Mouse (Mus musculus) kidney, postnatal 4 days (tissue): ENCODE results near the gene Csnk1d.

ENCODE experiments used
- DNase-seq, 2 experiments: peaks; one replicate each; pipeline ENCODE4 v3.0.0; 2021; ENCODE audit warnings: mixed read lengths in 2 of 2

The Csnk1d gene

GRCm38 (mm10) chr11:120984448-120985330 lies 6.4 kb downstream of the Csnk1d start:
- DNase-seq = no peak

GRCm38 (mm10) chr11:120982459-120982858 lies 8.7 kb downstream of the Csnk1d start:
- no peak for DNase-seq

GRCm38 (mm10) chr11:120981661-120982060 lies 9.5 kb downstream of the Csnk1d start:
- no peak for DNase-seq

- peak in 1 of 2 experiments; percentile 49 for DNase-seq
These were observed 10.6 kb downstream of the Csnk1d start for GRCm38 (mm10) chr11:120980427-120981035.

GRCm38 (mm10) chr11:120979711-120980426 lies 11.3 kb downstream of the Csnk1d start:
- DNase-seq = no peak

- no peak for DNase-seq
These were observed 17.8 kb downstream of the Csnk1d start for GRCm38 (mm10) chr11:120973318-120973717.

GRCm38 (mm10) chr11:120971237-120971636 lies 19.9 kb downstream of the Csnk1d start:
- DNase-seq = no peak

- no peak for DNase-seq
These were observed 21.4 kb downstream of the Csnk1d start for GRCm38 (mm10) chr11:120969742-120970141.

GRCm38 (mm10) chr11:120965587-120965986 lies 25.5 kb downstream of the Csnk1d start:
- DNase-seq = no peak

- peak in 1 of 2 experiments; percentile 35 for DNase-seq
These were observed 26.7 kb downstream of the Csnk1d start for GRCm38 (mm10) chr11:120964195-120965157.

- no peak for DNase-seq
These were observed 28.2 kb downstream of the Csnk1d start for GRCm38 (mm10) chr11:120962909-120963308.

GRCm38 (mm10) chr11:120962050-120962771 lies 28.9 kb downstream of the Csnk1d start:
- no peak for DNase-seq

- DNase-seq = no peak
These were observed 29.5 kb downstream of the Csnk1d start for GRCm38 (mm10) chr11:120961594-120961993.

GRCm38 (mm10) chr11:120960248-120960647 lies 30.9 kb downstream of the Csnk1d start:
- no peak for DNase-seq

- DNase-seq = no peak
These were observed 31.6 kb downstream of the Csnk1d start for GRCm38 (mm10) chr11:120959564-120959963.

- DNase-seq = no peak
These were observed 32.1 kb downstream of the Csnk1d start for GRCm38 (mm10) chr11:120959066-120959465.

- DNase-seq = peak in 1 of 2 experiments; percentile 28
These were observed 33.3 kb downstream of the Csnk1d start for GRCm38 (mm10) chr11:120957731-120958257.

GRCm38 (mm10) chr11:120957052-120957451 lies 34.1 kb downstream of the Csnk1d start:
- DNase-seq = no peak

GRCm38 (mm10) chr11:120955701-120956100 lies 35.4 kb downstream of the Csnk1d start:
- DNase-seq = no peak

GRCm38 (mm10) chr11:120954936-120955335 lies 36.2 kb downstream of the Csnk1d start:
- peak in 1 of 2 experiments; percentile 42 for DNase-seq
